20 mouse cellular contexts compared by ENCODE assay signal in the genomic region with DNA sequence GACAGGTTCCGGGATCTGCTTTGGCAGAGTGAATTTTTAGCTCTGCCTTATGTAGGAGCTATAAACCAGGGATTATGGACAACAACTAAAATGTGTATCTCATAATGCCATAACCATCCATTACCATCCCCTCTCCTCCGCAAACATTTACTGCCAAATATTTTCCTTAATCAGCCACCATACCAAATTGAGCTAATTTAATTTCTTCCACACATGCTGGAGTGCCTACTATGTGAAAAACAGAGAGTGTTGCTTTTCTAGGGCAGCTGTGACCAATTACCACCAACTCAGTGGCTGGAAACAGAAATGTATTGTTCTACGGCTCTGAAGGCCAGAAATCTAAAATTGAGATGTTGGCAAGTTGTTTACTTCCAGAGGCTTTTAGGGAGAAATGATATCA.
"Had no signal": no experiment of that assay in that cellular context is flagged by ENCODE, and none has a peak within 500 bp of the region (broad histone marks: within the 10 kb centered on the region; RNA-seq: fewer than 3 reads in every experiment).

No protein-coding gene starts in this region.

- H3K9ac ChIP-seq: limb, embryonic 15.5 days; liver, embryonic 14.5 days; liver, postnatal 0 days; lung, embryonic 14.5 days; neural tube, embryonic 12.5 days; neural tube, embryonic 15.5 days had no signal

- ATAC-seq: intestine, postnatal 0 days; liver, postnatal 0 days; lung, postnatal 0 days had no signal

- DNase-seq: kidney, adult 2 months; kidney, postnatal 25 days; layer of hippocampus, adult 9-11 months; liver, postnatal 0 days; lung, embryonic 14.5 days; lung, postnatal 36 days; midbrain, embryonic 14.5 days; right cerebral cortex, postnatal 4 days; thymus, postnatal 25 days had no signal

- H3K9me3 ChIP-seq: limb, embryonic 15.5 days; megakaryocyte, embryonic 14.5 days; neural tube, embryonic 12.5 days; neural tube, embryonic 15.5 days had no signal

- H3K27ac ChIP-seq: kidney, postnatal 0 days; layer of hippocampus, adult 2 months; limb, embryonic 15.5 days; liver, embryonic 14.5 days; neural tube, embryonic 12.5 days; neural tube, embryonic 15.5 days had no signal

- H3K4me2 ChIP-seq: limb, embryonic 15.5 days; liver, embryonic 11.5 days; lung, embryonic 14.5 days; midbrain, embryonic 11.5 days; neural tube, embryonic 12.5 days; neural tube, embryonic 15.5 days had no signal

- H3K36me3 ChIP-seq: limb, embryonic 15.5 days; neural tube, embryonic 12.5 days; neural tube, embryonic 15.5 days had no signal

- H3K4me3 ChIP-seq: layer of hippocampus, adult 2 months; limb, embryonic 15.5 days; megakaryocyte, embryonic 14.5 days; neural tube, embryonic 12.5 days; neural tube, embryonic 15.5 days had no signal

- H3K27me3 ChIP-seq: limb, embryonic 15.5 days; megakaryocyte, embryonic 14.5 days; neural tube, embryonic 12.5 days; neural tube, embryonic 15.5 days had no signal

- H3K4me1 ChIP-seq: limb, embryonic 15.5 days; megakaryocyte, embryonic 14.5 days; neural tube, embryonic 12.5 days; neural tube, embryonic 15.5 days had no signal
